Mouse (Mus musculus) forebrain, embryonic 14.5 days (tissue): ENCODE measurements at regions not wholly inside any gene's neighbourhood (a gene's known extent, or its start where the extent isn't known, plus 50 kb on each side); places are given as distances from the start of the nearest gene placed in this dataset. TPM values are rescaled to one million over a fixed set of nuclear protein-coding genes. Genes with fewer than 3 reads are reported as not detected.

Experiments
- microRNA-seq: library from miRNA; unstranded; fragments of <30 nt; microRNA quantifications from one replicate; pipeline ENCODE4, GENCODE M21; 2016

Small RNAs in the stretch of these regions (microRNA-seq; reads per million reads assigned to microRNA genes)
- gene Gm25708: not detected
